Mouse (Mus musculus): ENCODE results near the gene Zbtb46. TPM values are rescaled to one million over a fixed set of nuclear protein-coding genes. Genes with fewer than 3 reads are reported as not detected.
"Not testable (repeated sequence)": the region's sequence is repeated elsewhere in the genome, so short reads cannot be mapped to it uniquely, and the experiment has no call there.

The Zbtb46 gene
- 10 to 100 TPM; 14.0 to 25.1 (median 17.7) TPM for total RNA-seq (2022)

GRCm38 (mm10) chr2:181459153-181459672 lies at the start of gene Zbtb46:
Gene Zbtb46 (minus strand): TSS chr2:181459426.
- peak; percentile 74 for DNase-seq

- no peak for DNase-seq
Observed at GRCm38 (mm10) chr2:181498644-181499043, 39.4 kb upstream of the Zbtb46 start.

GRCm38 (mm10) chr2:181497548-181497875 lies 38.3 kb upstream of the Zbtb46 start:
- DNase-seq, result peak; percentile 75

GRCm38 (mm10) chr2:181496831-181497547 lies 37.8 kb upstream of the Zbtb46 start, which contains the start of gene Tpd52l2:
Gene Tpd52l2 (plus strand): TSS chr2:181497142.
- DNase-seq, result peak; percentile 93

- peak; percentile 62 for DNase-seq
Observed at GRCm38 (mm10) chr2:181496281-181496680, 37.1 kb upstream of the Zbtb46 start.

- not testable (repeated sequence) for DNase-seq
Observed at GRCm38 (mm10) chr2:181495845-181496244, 36.6 kb upstream of the Zbtb46 start.

GRCm38 (mm10) chr2:181494266-181494945 lies 35.2 kb upstream of the Zbtb46 start:
- DNase-seq, result no peak

GRCm38 (mm10) chr2:181493156-181493927 lies 34.1 kb upstream of the Zbtb46 start, which contains the start of gene Abhd16b:
Gene Abhd16b (plus strand): TSS chr2:181493206.
- no peak for DNase-seq

- DNase-seq, result no peak
Observed at GRCm38 (mm10) chr2:181492206-181492605, 33.0 kb upstream of the Zbtb46 start.

- DNase-seq, result no peak
Observed at GRCm38 (mm10) chr2:181491432-181492205, 32.4 kb upstream of the Zbtb46 start.

- DNase-seq, result peak; percentile 76
Observed at GRCm38 (mm10) chr2:181487338-181488277, 28.4 kb upstream of the Zbtb46 start.

- DNase-seq, result no peak
Observed at GRCm38 (mm10) chr2:181485741-181486140, 26.5 kb upstream of the Zbtb46 start.

GRCm38 (mm10) chr2:181484456-181485233 lies 25.4 kb upstream of the Zbtb46 start:
- DNase-seq, result no peak

GRCm38 (mm10) chr2:181483562-181484318 lies 24.5 kb upstream of the Zbtb46 start:
- DNase-seq, result peak; percentile 49

- no peak for DNase-seq
Observed at GRCm38 (mm10) chr2:181483120-181483519, 23.9 kb upstream of the Zbtb46 start.

GRCm38 (mm10) chr2:181472256-181472827 lies 13.1 kb upstream of the Zbtb46 start:
- no peak for DNase-seq

- no peak for DNase-seq
Observed at GRCm38 (mm10) chr2:181471246-181471645, 12.0 kb upstream of the Zbtb46 start.

GRCm38 (mm10) chr2:181470285-181470684 lies 11.1 kb upstream of the Zbtb46 start:
- no peak for DNase-seq

GRCm38 (mm10) chr2:181465423-181465822 lies 6.2 kb upstream of the Zbtb46 start:
- DNase-seq, result no peak

Data from adrenal gland, adult 8-10 months (tissue).